Mouse (Mus musculus): ENCODE results near the gene Cblc.

Gene Cblc

GRCm38 (mm10) chr7:19755851-19756786, 40.5 kb downstream of the Cblc start:
- no peak for DNase-seq (ENCODE audit: low read depth, low spot score)
- Histone ChIP-seq H3K27me3 (ENCODE audit: control insufficient read depth, insufficient read depth, low read length, poor library complexity, severe bottlenecking) (peaks cover 2% of the 10 kb centered on the region; the same call in 1 of the 2 replicates), H3K36me3 (ENCODE audit: control insufficient read depth, insufficient read depth, low read length, poor library complexity, severe bottlenecking) (no peaks in the 10 kb centered on the region)

- H3K36me3 ChIP-seq (ENCODE audit: control insufficient read depth, insufficient read depth, low read length, poor library complexity, severe bottlenecking): no peaks in the 10 kb centered on the region
- DNase-seq (ENCODE audit: low read depth, low spot score): no peak
- peaks cover 2% of the 10 kb centered on the region; the same call in 1 of the 2 replicates for H3K27me3 ChIP-seq (ENCODE audit: control insufficient read depth, insufficient read depth, low read length, poor library complexity, severe bottlenecking)
Measured at GRCm38 (mm10) chr7:19755008-19755407, 41.6 kb downstream of the Cblc start.

GRCm38 (mm10) chr7:19754065-19754464, 42.5 kb downstream of the Cblc start:
- no peaks in the 10 kb centered on the region for H3K36me3 ChIP-seq (ENCODE audit: control insufficient read depth, insufficient read depth, low read length, poor library complexity, severe bottlenecking)
- H3K27me3 ChIP-seq (ENCODE audit: control insufficient read depth, insufficient read depth, low read length, poor library complexity, severe bottlenecking): 0 out of 2 replicates have a peak, but pooled peaks cover 2% of the 10 kb centered on the region
- DNase-seq (ENCODE audit: low read depth, low spot score): no peak

GRCm38 (mm10) chr7:19753587-19753986, 43.0 kb downstream of the Cblc start:
- Histone ChIP-seq H3K36me3 (ENCODE audit: control insufficient read depth, insufficient read depth, low read length, poor library complexity, severe bottlenecking) (no peaks in the 10 kb centered on the region), H3K27me3 (ENCODE audit: control insufficient read depth, insufficient read depth, low read length, poor library complexity, severe bottlenecking) (0 out of 2 replicates have a peak, but pooled peaks cover 2% of the 10 kb centered on the region)
- no peak for DNase-seq (ENCODE audit: low read depth, low spot score)

GRCm38 (mm10) chr7:19752652-19753051, 44.0 kb downstream of the Cblc start:
- no peaks in the 10 kb centered on the region for H3K36me3 ChIP-seq (ENCODE audit: control insufficient read depth, insufficient read depth, low read length, poor library complexity, severe bottlenecking)
- DNase-seq (ENCODE audit: low read depth, low spot score): no peak
- H3K27me3 ChIP-seq (ENCODE audit: control insufficient read depth, insufficient read depth, low read length, poor library complexity, severe bottlenecking): 0 out of 2 replicates have a peak, but pooled peaks cover 2% of the 10 kb centered on the region

- DNase-seq (ENCODE audit: low read depth, low spot score): no peak
- Histone ChIP-seq H3K36me3 (ENCODE audit: control insufficient read depth, insufficient read depth, low read length, poor library complexity, severe bottlenecking) (no peaks in the 10 kb centered on the region), H3K27me3 (ENCODE audit: control insufficient read depth, insufficient read depth, low read length, poor library complexity, severe bottlenecking) (0 out of 2 replicates have a peak, but pooled peaks cover 2% of the 10 kb centered on the region)
Measured at GRCm38 (mm10) chr7:19751070-19751383, 45.6 kb downstream of the Cblc start.

- H3K27me3 ChIP-seq (ENCODE audit: control insufficient read depth, insufficient read depth, low read length, poor library complexity, severe bottlenecking): 0 out of 2 replicates have a peak, but pooled peaks cover 2% of the 10 kb centered on the region
Measured at GRCm38 (mm10) chr7:19750217-19751069, 46.2 kb downstream of the Cblc start, which contains the start of gene Nectin2. Gene Nectin2, minus strand, starts transcription at chr7:19750483.

GRCm38 (mm10) chr7:19749389-19750216, 47.0 kb downstream of the Cblc start:
- no peaks in the 10 kb centered on the region for H3K27me3 ChIP-seq (ENCODE audit: control insufficient read depth, insufficient read depth, low read length, poor library complexity, severe bottlenecking)
- H3K36me3 ChIP-seq (ENCODE audit: control insufficient read depth, insufficient read depth, low read length, poor library complexity, severe bottlenecking): no peaks in the 10 kb centered on the region
- peak; percentile 74 for DNase-seq (ENCODE audit: low read depth, low spot score)

More at GRCm38 (mm10) chr7:19750217-19751069, 46.2 kb downstream of the Cblc start, which contains the start of gene Nectin2:
- peak; percentile 75 for DNase-seq (ENCODE audit: low read depth, low spot score)
- no peaks in the 10 kb centered on the region for H3K36me3 ChIP-seq (ENCODE audit: control insufficient read depth, insufficient read depth, low read length, poor library complexity, severe bottlenecking)

- Histone ChIP-seq H3K27me3 (ENCODE audit: control insufficient read depth, insufficient read depth, low read length, poor library complexity, severe bottlenecking) (no peaks in the 10 kb centered on the region), H3K36me3 (ENCODE audit: control insufficient read depth, insufficient read depth, low read length, poor library complexity, severe bottlenecking) (no peaks in the 10 kb centered on the region)
- DNase-seq (ENCODE audit: low read depth, low spot score): peak; percentile 18
Measured at GRCm38 (mm10) chr7:19748219-19749195, 48.1 kb downstream of the Cblc start.

- H3K36me3 ChIP-seq (ENCODE audit: control insufficient read depth, insufficient read depth, low read length, poor library complexity, severe bottlenecking): no peaks in the 10 kb centered on the region
- DNase-seq (ENCODE audit: low read depth, low spot score): no peak
Measured at GRCm38 (mm10) chr7:19747420-19748218, 49.0 kb downstream of the Cblc start.

GRCm38 (mm10) chr7:19746426-19747201, 50.0 kb downstream of the Cblc start:
- H3K36me3 ChIP-seq (ENCODE audit: control insufficient read depth, insufficient read depth, low read length, poor library complexity, severe bottlenecking): no peaks in the 10 kb centered on the region
- H3K27me3 ChIP-seq (ENCODE audit: control insufficient read depth, insufficient read depth, low read length, poor library complexity, severe bottlenecking): no peaks in the 10 kb centered on the region
- no peak for DNase-seq (ENCODE audit: low read depth, low spot score)

More at GRCm38 (mm10) chr7:19747420-19748218, 49.0 kb downstream of the Cblc start:
- H3K27me3 ChIP-seq (ENCODE audit: control insufficient read depth, insufficient read depth, low read length, poor library complexity, severe bottlenecking): no peaks in the 10 kb centered on the region

GRCm38 (mm10) chr7:19745971-19746370, 50.6 kb downstream of the Cblc start:
- no peaks in the 10 kb centered on the region for H3K36me3 ChIP-seq (ENCODE audit: control insufficient read depth, insufficient read depth, low read length, poor library complexity, severe bottlenecking)
- H3K27me3 ChIP-seq (ENCODE audit: control insufficient read depth, insufficient read depth, low read length, poor library complexity, severe bottlenecking): no peaks in the 10 kb centered on the region
- DNase-seq (ENCODE audit: low read depth, low spot score): no peak
